In the genomic region with DNA sequence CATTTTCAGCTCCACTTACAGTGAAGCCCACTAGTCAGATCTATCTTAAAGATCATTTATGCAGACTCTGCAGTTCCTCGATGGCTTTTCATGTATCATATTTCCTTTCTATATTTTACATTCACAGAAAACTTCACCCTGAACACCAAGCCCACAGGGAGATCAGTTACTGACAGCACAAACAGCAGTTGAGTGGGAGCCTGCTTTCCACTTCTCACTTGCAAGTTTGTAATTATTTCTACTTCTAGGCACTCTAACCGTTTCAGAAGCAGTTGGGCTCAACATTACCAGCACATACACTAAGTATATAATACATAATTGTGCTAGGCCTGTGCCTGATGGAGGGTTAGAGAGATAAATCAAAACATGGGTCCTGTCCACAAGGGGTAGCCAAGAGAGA, we compare ENCODE assay signal across 16 mouse cellular contexts. TPM values are rescaled to one million over a fixed set of nuclear protein-coding genes. Genes with fewer than 3 reads are reported as not detected.
DNase-seq lines count a peak whose midpoint lies in the region.
"Had no signal": no experiment of that assay in that cellular context is flagged by ENCODE, and none has a peak within 500 bp of the region (broad histone marks: within the 10 kb centered on the region; RNA-seq: fewer than 3 reads in every experiment).

No protein-coding gene starts in this region.

- intact Hi-C loops in left cerebral cortex, postnatal 14 days (cut with DNase I), result no loop called here
- intact Hi-C loops in left cerebral cortex, postnatal 4 days (cut with DNase I), result no loop called here

- peak; percentile 33 for DNase-seq in layer of hippocampus, adult 9-11 months
- DNase-seq in layer of hippocampus, adult 9-10 months (ENCODE audit: low spot score), result no peak
- DNase-seq in left cerebral cortex, postnatal 14 days (ENCODE audit: low spot score in 2 of 2), result peak; percentile 25 to 35
- no peak for DNase-seq in left cerebral cortex, postnatal 4 days
- DNase-seq in right cerebral cortex, adult 2 months (ENCODE audit: low spot score in 2 of 2), result peak; percentile 31 to 43
- DNase-seq in right cerebral cortex, postnatal 25 days, result no peak
- DNase-seq in telencephalon, adult 2 months (ENCODE audit: low read depth, low spot score), result peak; percentile 56
- DNase-seq in adrenal gland, postnatal 25 days, result no peak
- DNase-seq: adrenal gland, adult 2 months; adrenal gland, postnatal 14 days; cerebellum, adult 18-20 months; cerebellum, adult 9-10 months; cerebellum, postnatal 14 days; gastrocnemius, adult 2 months; gastrocnemius, postnatal 14 days; heart, adult 11 months had no signal

RNA-seq across cellular contexts. Expression of gene Glrx, which starts 28.2 kb away (rescaled TPM):
- 10 to 100 TPM; 64.5 to 64.8 TPM for total RNA-seq in left cerebral cortex, postnatal 14 days (2021)
- 10 to 100 TPM; 35.0 to 36.1 TPM for total RNA-seq in left cerebral cortex, postnatal 4 days (2021)
- 16.7 and 20.6 TPM in 2 replicates for total RNA-seq in adrenal gland, postnatal 25 days (2021)

Comparison
In these comparisons a context has a peak if more than half of its experiments do, and no peak if none do; other contexts are left out.
1. DNase-seq: peak in layer of hippocampus, adult 9-11 months (single experiment), left cerebral cortex, postnatal 14 days (2 of 2), right cerebral cortex, adult 2 months (2 of 2) and telencephalon, adult 2 months (single experiment); none in layer of hippocampus, adult 9-10 months (single experiment), left cerebral cortex, postnatal 4 days (single experiment), right cerebral cortex, postnatal 25 days (single experiment) and adrenal gland, postnatal 25 days (single experiment).